Mouse (Mus musculus) MEL (cell line): Measurements from ENCODE around the gene Prrxl1.
A peak's percentile ranks its signal among the peaks of the same experiment; 100 is the strongest.

Experiments used
- CTCF ChIP-seq, 3 experiments: IDR thresholded peaks in 2 of 3; conservative IDR thresholded peaks in 1 of 3; 2 replicates each; pipeline ENCODE4 v1.5.1; 2011 to 2012; ENCODE audit warnings: low read length in 3 of 3, low read depth in 2 of 3, mild to moderate bottlenecking in 2 of 3, improper control_type of control experiment in 1 of 3, inconsistent platforms in 1 of 3, mixed read lengths in 1 of 3, moderate library complexity in 1 of 3; ENCODE audit not compliant: control insufficient read depth in 1 of 3, insufficient read depth in 1 of 3, poor library complexity in 1 of 3, severe bottlenecking in 1 of 3
- MAFK ChIP-seq: IDR thresholded peaks from 2 replicates; pipeline ENCODE4 v1.6.1; 2011; ENCODE audit warnings: low read depth, mild to moderate bottlenecking, low read length, improper control_type of control experiment, borderline replicate concordance
- POLR2A ChIP-seq, 2 experiments: IDR thresholded peaks; 2 replicates each; pipeline ENCODE4 v1.6.1; 2011 to 2012; ENCODE audit warnings: low read length in 2 of 2, mild to moderate bottlenecking in 2 of 2, control low read depth in 1 of 2, improper control_type of control experiment in 1 of 2, low read depth in 1 of 2, moderate library complexity in 1 of 2; ENCODE audit not compliant: control insufficient read depth in 1 of 2, insufficient read depth in 1 of 2, poor library complexity in 1 of 2
- TAL1 ChIP-seq: IDR thresholded peaks from 2 replicates; pipeline ENCODE4 v1.6.1; 2012; ENCODE audit warnings: mild to moderate bottlenecking, inconsistent platforms, low read length, moderate library complexity, mixed read lengths

GRCm38 (mm10) chr14:32609392-32609791 lies 10.2 kb downstream of the Prrxl1 start:
- no peak for TF ChIP-seq TAL1
- TF ChIP-seq CTCF (IDR thresholded peaks at IDR 0.05 in 2 of 3, conservative IDR thresholded peaks at IDR 0.05 in 1 of 3; ENCODE audit: control insufficient read depth in 1 of 3, insufficient read depth in 1 of 3, low read depth in 2 of 3, low read length in 3 of 3, poor library complexity in 1 of 3, severe bottlenecking in 1 of 3), result peak; percentile 65 to 74 (median 70)
- TF ChIP-seq MAFK, result no peak
- no peak for TF ChIP-seq POLR2A (IDR thresholded peaks at IDR 0.05; ENCODE audit: control insufficient read depth in 1 of 2, insufficient read depth in 1 of 2, low read depth in 1 of 2, low read length in 2 of 2, poor library complexity in 1 of 2)
